Mouse (Mus musculus) megakaryocyte-erythroid progenitor cell, adult 5-6 weeks (primary cell): ENCODE measurements around the gene Gm4788. TPM values are rescaled to one million over a fixed set of nuclear protein-coding genes. Genes with fewer than 3 reads are reported as not detected.
"Not testable (repeated sequence)": the region's sequence is repeated elsewhere in the genome, so short reads cannot be mapped to it uniquely, and the experiment has no call there.

ENCODE experiments used
- ATAC-seq: replicated peaks from 2 replicates; pipeline ENCODE4 v1.8.0; 2016; ENCODE audit warnings: mild to moderate bottlenecking, inconsistent platforms; ENCODE audit not compliant: severe bottlenecking, poor library complexity, low FRiP score, low TSS enrichment
- total RNA-seq, 2 experiments: library from RNA; stranded (forward) in 1 of 2; stranded (reverse) in 1 of 2; fragments of 200-1000, 215-1000 nt in 1 of 2; fragments of >200 nt in 1 of 2; fragmentation: Nextera tagmentation in 1 of 2; gene quantifications; 2 replicates each; pipeline ENCODE4 v1.2.3; 2014 to 2017

The Gm4788 gene
- total RNA-seq (2014; fragmentation: Nextera tagmentation) (not detected in 2 replicates), total RNA-seq (2017) (not detected in 2 replicates)

GRCm38 (mm10) chr1:139781143-139781542 is at the start of gene Gm4788:
TSS of gene Gm4788 (minus strand) at chr1:139781243.
- no peak for ATAC-seq

GRCm38 (mm10) chr1:139808594-139808993 is 27.6 kb upstream of the Gm4788 start:
- no peak for ATAC-seq

- not testable (repeated sequence) for ATAC-seq
These were observed 11.1 kb downstream of the Gm4788 start for GRCm38 (mm10) chr1:139769913-139770312.

- ATAC-seq, result not testable (repeated sequence)
These were observed 64.4 kb downstream of the Gm4788 start for GRCm38 (mm10) chr1:139716681-139717080.

GRCm38 (mm10) chr1:139716249-139716648 is 64.8 kb downstream of the Gm4788 start:
- not testable (repeated sequence) for ATAC-seq

GRCm38 (mm10) chr1:139649921-139650320 is 131.1 kb downstream of the Gm4788 start:
- not testable (repeated sequence) for ATAC-seq

Other genes starting within 250 kb of the Gm4788 start
- gene Cfhr1, start 221.0 kb downstream of the Gm4788 start, total RNA-seq (2014; fragmentation: Nextera tagmentation), result not detected in 2 replicates
- gene Cfhr1, start 221.0 kb downstream of the Gm4788 start, total RNA-seq (2017), result not detected in 2 replicates
- not detected in 2 replicates for gene Cfhr2, start 77.5 kb upstream of the Gm4788 start, total RNA-seq (2014; fragmentation: Nextera tagmentation)
- gene Cfhr2, start 77.5 kb upstream of the Gm4788 start, total RNA-seq (2017), result not detected in 2 replicates